Mouse (Mus musculus) regulatory T cell (primary cell): ENCODE data around the gene Ssrp1.

Experiments
- in situ Hi-C: fragments of 300-600 bp; cut with MboI, MseI; formaldehyde crosslinking; loops from one replicate; pipeline ENCODE4 v1.15.1; 2025; ENCODE audit warnings: high pct_unique_total_duplicates

Ssrp1 gene

GRCm38 (mm10) chr2:85071921-85072320, 34.9 kb downstream of the Ssrp1 start:
- in situ Hi-C loops, result no loop called here

GRCm38 (mm10) chr2:85073751-85074150, 36.7 kb downstream of the Ssrp1 start:
- in situ Hi-C loops, result no loop called here

- in situ Hi-C loops, result no loop called here
Observed at GRCm38 (mm10) chr2:85088716-85089646, 51.9 kb downstream of the Ssrp1 start.

- in situ Hi-C loops, result loop anchor here (10.0 kb wide), 1 partner anchor 743 kb away; no protein-coding TSS in a partner anchor
Observed at GRCm38 (mm10) chr2:85091325-85091724, 54.3 kb downstream of the Ssrp1 start.

GRCm38 (mm10) chr2:85093376-85093775, 56.3 kb downstream of the Ssrp1 start:
- in situ Hi-C loops, result loop anchor here (10.0 kb wide), 1 partner anchor 741 kb away; no protein-coding TSS in a partner anchor

GRCm38 (mm10) chr2:85095906-85096305, 58.9 kb downstream of the Ssrp1 start:
- in situ Hi-C loops, result loop anchor here (10.0 kb wide), 1 partner anchor 739 kb away; no protein-coding TSS in a partner anchor
